Mouse (Mus musculus) urinary bladder, adult 18-20 months (tissue): ENCODE measurements around the gene Rapgef3.

ENCODE experiments used
- DNase-seq, 2 experiments: peaks; one replicate each; pipeline ENCODE4 v3.0.0; 2022; ENCODE audit warnings: low spot score in 2 of 2, mixed read lengths in 2 of 2

Gene Rapgef3

GRCm38 (mm10) chr15:97767280-97768186 lies at the start of gene Rapgef3:
Gene Rapgef3, minus strand, starts transcription at chr15:97767972.
- DNase-seq, result peak; percentile 73 to 74

GRCm38 (mm10) chr15:97816199-97816994 lies 48.6 kb upstream of the Rapgef3 start:
- DNase-seq, result no peak

DNA sequence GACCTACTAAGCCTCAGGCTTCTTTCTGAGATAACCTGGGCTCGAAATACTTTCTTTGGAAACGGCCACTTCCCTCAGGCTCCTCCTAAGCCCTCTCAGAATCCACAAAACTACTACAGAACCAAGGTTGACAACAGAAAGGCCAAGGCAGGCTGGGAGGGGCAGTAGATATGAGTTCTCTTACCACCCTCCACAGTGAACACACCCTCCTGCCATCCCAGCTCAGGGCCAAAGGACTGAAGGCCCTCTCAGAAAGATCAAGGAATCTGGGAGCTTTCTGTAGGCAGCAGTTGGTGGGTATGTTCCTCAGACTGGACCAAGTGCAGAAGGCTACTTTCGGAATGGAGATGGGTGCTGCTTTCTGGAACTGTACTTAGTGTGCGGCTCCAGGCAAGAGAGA lies 47.5 kb upstream of the Rapgef3 start:
- DNase-seq, result no peak

- DNase-seq, result no peak
Measured at GRCm38 (mm10) chr15:97814703-97815102, 46.9 kb upstream of the Rapgef3 start.

- DNase-seq, result no peak
Measured at GRCm38 (mm10) chr15:97813452-97814204, 45.9 kb upstream of the Rapgef3 start.

DNA sequence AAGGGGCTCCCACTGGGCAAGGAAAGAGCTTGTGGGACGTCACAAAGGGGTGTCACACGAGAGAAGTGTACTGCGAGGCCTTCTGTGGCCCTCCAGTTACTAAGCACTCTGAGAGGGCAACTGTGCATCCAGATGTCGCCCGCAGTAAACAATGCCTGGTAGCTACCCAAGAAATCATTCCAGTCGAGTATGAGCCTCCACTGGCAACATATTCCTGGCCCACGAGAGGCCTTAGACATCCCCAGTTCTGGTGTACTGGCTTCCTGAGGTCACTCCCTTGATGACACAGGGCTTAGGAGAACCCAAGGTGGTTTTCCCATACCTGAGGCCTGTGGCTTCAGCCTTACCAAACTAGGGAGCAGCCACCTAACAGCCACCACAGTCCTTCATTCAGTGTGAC lies 45.1 kb upstream of the Rapgef3 start:
- no peak for DNase-seq

DNA sequence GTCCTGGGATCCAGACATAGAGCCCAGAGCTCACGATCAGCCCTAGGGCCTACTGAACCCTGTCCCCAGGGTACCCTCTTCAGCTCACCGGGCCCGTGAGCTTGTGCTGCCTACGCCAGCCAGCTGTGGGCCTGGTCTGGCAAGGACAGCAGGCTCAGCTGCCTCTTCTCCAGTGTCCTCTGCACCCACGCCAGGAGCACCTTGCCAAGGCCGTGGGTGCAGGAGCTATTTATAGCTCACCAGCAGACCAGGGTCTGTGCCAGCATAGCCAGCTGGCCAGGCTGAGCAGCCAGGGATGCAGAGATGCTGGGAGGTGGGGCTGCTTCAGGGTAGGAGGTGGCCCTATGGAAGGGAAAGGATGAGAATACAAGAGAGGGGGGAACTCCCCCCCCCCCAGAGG lies 44.4 kb upstream of the Rapgef3 start:
- DNase-seq, result no peak

DNA sequence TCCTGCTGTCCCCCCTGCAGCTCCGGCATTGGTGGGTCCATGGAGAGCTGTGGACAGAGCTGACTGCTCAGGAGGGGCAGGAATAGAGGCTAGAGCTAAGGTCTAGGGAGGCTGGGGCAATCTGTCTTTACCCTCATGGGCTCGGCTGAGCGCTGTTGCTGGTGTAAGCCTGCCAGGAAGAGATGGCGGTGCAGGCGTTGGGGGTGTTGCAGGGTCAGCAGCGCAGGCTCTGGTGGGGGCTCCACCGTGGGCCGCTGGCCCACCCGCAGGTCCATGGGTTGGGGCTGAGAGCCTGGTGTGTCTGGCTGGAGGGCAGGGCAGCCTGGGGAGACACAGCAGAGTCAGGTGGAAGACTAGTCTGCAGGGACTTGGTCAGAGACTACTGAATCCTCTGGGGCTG lies 43.5 kb upstream of the Rapgef3 start:
- no peak for DNase-seq

DNA sequence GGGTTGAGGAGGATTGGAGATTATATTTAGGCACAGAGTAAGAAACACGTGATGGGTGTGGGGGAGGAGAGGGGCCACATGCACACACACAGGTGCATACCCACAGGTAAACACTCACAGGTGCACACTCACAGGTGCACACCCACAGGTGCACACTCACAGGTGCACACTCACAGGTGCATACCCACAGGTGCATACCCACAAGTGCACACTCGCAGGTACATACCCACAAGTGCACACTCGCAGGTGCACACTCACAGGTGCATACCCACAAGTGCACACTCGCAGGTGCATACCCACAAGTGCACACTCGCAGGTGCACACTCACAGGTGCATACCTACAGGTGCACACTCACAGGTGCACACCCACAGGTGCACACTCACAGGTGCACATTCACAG lies 42.6 kb upstream of the Rapgef3 start:
- no peak for DNase-seq

GRCm38 (mm10) chr15:97809942-97810341 lies 42.2 kb upstream of the Rapgef3 start:
- DNase-seq, result no peak

- no peak for DNase-seq
Measured at GRCm38 (mm10) chr15:97809206-97809605, 41.4 kb upstream of the Rapgef3 start.

GRCm38 (mm10) chr15:97808532-97808931 lies 40.8 kb upstream of the Rapgef3 start:
- DNase-seq, result no peak

DNA sequence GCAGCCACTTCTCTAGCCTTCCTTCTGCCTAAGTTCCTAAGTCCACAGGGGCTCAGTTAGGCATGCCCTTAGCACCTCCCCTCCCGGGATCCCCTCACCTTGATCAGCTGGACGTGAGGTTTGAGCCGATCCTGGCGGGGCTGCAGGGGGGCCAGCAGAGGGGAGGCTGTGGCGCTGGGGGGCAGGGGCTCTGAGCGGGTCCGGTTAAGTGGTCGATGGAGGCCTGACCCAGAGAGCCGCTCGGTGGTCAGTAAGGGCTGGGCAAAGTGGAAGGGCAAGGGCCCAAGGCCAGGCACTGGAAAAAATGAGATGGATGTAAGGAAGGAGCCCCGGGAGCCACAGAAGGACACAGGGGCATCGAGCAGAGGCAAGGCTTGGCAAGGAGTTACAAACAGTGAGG lies 40.1 kb upstream of the Rapgef3 start:
- no peak for DNase-seq

DNA sequence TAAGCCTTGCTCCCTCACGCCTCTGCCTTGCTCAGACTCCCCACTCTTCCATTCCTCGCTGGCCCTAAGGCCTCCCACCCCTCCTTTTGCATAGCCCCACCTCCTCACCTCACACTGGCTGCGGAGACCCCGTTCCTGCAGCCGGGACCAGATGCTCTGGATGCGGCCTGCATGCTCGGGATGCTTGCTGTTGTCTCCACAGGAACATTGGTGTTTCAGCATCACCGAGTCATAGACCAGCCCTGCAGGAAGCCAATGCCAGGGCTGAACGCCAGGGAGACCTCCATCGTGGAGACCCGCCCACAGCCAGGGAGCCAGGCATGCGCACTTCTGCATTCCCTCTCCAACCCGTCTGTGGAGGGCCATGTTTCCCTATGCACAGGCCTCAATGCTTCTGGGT lies 34.8 kb upstream of the Rapgef3 start:
- no peak for DNase-seq

- no peak for DNase-seq
Measured at GRCm38 (mm10) chr15:97801811-97802210, 34.0 kb upstream of the Rapgef3 start.

- DNase-seq, result no peak
Measured at GRCm38 (mm10) chr15:97800853-97801252, 33.1 kb upstream of the Rapgef3 start.

- no peak for DNase-seq
Measured at GRCm38 (mm10) chr15:97799446-97799845, 31.7 kb upstream of the Rapgef3 start.

- no peak for DNase-seq
Measured at GRCm38 (mm10) chr15:97798134-97798533, 30.4 kb upstream of the Rapgef3 start.

GRCm38 (mm10) chr15:97796674-97797310 lies 29.0 kb upstream of the Rapgef3 start:
- DNase-seq, result no peak

DNA sequence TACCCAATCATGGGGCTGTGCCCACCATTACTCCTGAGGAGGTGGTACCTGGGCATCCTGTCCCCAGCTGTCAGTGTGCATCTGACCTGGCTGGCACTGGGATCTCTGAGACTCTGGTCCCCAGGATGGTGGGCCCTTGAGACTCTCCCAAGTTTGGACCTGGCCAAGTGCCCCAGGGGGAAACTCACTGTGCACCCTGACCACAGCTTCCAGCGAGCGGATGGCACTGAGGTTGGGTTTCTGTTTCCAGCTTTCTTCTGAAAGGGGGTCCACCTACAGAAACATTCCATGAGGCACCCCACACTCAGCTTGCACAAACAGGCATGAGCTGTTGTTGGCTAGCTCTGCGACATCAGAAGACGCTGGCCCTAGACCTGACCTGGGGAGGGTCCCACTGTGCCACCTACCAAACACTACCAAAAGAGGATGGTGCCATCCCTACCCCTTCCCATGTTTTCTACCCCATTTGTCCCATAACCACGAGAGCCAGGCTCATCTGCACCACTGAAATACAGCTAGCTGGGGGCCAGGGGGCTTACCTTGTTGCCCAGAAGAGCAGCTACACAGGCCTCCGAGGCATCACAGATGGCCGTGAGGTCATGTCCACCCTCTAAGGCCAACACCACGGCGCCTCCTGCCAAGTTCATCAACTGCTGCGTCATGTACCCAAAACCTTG lies 27.9 kb upstream of the Rapgef3 start:
- no peak for DNase-seq

DNA sequence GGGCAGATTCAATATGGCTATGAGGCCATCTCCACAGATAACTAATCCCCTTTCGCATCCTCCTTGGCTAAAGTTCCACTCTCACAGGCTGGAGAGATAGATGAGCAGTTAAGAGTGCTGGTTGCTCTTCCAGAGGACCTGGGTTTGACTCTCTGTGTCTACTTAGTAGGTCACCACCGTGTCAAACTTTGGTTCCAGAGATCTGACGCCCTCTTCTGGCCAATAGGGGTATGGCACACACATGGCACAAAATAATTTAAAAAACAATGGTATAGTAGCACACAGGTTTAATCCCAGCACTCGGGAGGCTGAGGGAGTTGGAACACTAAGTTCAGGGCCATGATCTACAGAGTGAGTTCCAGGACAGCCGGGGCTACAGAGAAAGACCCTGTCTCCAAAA lies 26.5 kb upstream of the Rapgef3 start:
- DNase-seq, result no peak
